Mouse (Mus musculus) brain, embryonic 14.5 days (tissue): Measurements from ENCODE around the gene Itpr3.

Source experiments
- CTCF ChIP-seq: fragments of 200-500 bp; IDR thresholded peaks from 2 replicates; pipeline ENCODE4 v1.5.1; 2012; ENCODE audit warnings: inconsistent platforms, mild to moderate bottlenecking, moderate library complexity, borderline replicate concordance; ENCODE audit not compliant: insufficient read depth, insufficient read length; ENCODE audit errors: extremely low read depth
- POLR2A ChIP-seq: fragments of 200-500 bp; IDR thresholded peaks from 2 replicates; pipeline ENCODE4 v1.6.1; 2012; ENCODE audit warnings: mild to moderate bottlenecking, inconsistent platforms, borderline replicate concordance; ENCODE audit not compliant: poor library complexity, insufficient read depth, insufficient read length, severe bottlenecking; ENCODE audit errors: extremely low read depth

GRCm38 (mm10) chr17:27144152-27144551, 87.0 kb downstream of the Itpr3 start:
- TF ChIP-seq POLR2A (no peak), CTCF (no peak)
